Mouse (Mus musculus): ENCODE data around the gene Rcn3. TPM values are rescaled to one million over a fixed set of nuclear protein-coding genes. Genes with fewer than 3 reads are reported as not detected.

The Rcn3 gene
- polyA plus RNA-seq, 1 experiment from 2014 or later, result 215 TPM

GRCm38 (mm10) chr7:45053117-45053930 is 38.7 kb downstream of the Rcn3 start:
- WGBS, result 0% methylated on average over 38 of the region's 59 CpGs

GRCm38 (mm10) chr7:45052862-45053116 is 39.2 kb downstream of the Rcn3 start, which contains the start of gene Prr12:
Gene Prr12 (minus strand): TSS chr7:45052881.
- H3K4me2 ChIP-seq (ENCODE audit: low read length), result peak within 1 kb of the TSS; percentile 95
- peak within 1 kb of the TSS; percentile 69 for H3K4me3 ChIP-seq (replicated peaks; ENCODE audit: low read depth, low read length)
- WGBS, result 0% methylated on average over 10 of the region's 18 CpGs
- no peaks in the 10 kb centered on the region for H3K27me3 ChIP-seq (ENCODE audit: insufficient read depth, low read length)
- DNase-seq (ENCODE audit: low spot score) (no peak), ATAC-seq (replicated peaks; ENCODE audit: low FRiP score, low read depth) (no peak)
- peaks cover 21% of the 10 kb centered on the region for H3K36me3 ChIP-seq (ENCODE audit: insufficient read depth, low read length)
- H3K9me3 ChIP-seq (replicated peaks; ENCODE audit: low read length), result no peaks in the 10 kb centered on the region
- H3K9ac ChIP-seq (ENCODE audit: low read depth, low read length), result peak within 1 kb of the TSS; percentile 90
- H3K27ac ChIP-seq, result peak within 1 kb of the TSS; percentile 98
- no peak for TF ChIP-seq CTCF (IDR thresholded peaks at IDR 0.05; ENCODE audit: low read depth)
- H3K4me1 ChIP-seq (replicated peaks; ENCODE audit: insufficient read depth, low read length), result 0 out of 2 replicates have a peak, but pooled peaks cover 10% of the 10 kb centered on the region

More at GRCm38 (mm10) chr7:45053117-45053930, 38.7 kb downstream of the Rcn3 start:
- peak overlapping the region; percentile 90 for H3K9ac ChIP-seq (ENCODE audit: low read depth, low read length)
- peak overlapping the region; percentile 69 for H3K4me3 ChIP-seq (replicated peaks; ENCODE audit: low read depth, low read length)
- ATAC-seq (replicated peaks; ENCODE audit: low FRiP score, low read depth), result peak; percentile 26
- H3K27me3 ChIP-seq (ENCODE audit: insufficient read depth, low read length), result no peaks in the 10 kb centered on the region
- peak overlapping the region; percentile 95 for H3K4me2 ChIP-seq (ENCODE audit: low read length)
- H3K36me3 ChIP-seq (ENCODE audit: insufficient read depth, low read length), result peaks cover 15% of the 10 kb centered on the region
- peak; percentile 87 for DNase-seq (ENCODE audit: low spot score)
- H3K9me3 ChIP-seq (replicated peaks; ENCODE audit: low read length), result no peaks in the 10 kb centered on the region
- no peak for TF ChIP-seq CTCF (IDR thresholded peaks at IDR 0.05; ENCODE audit: low read depth)
- H3K4me1 ChIP-seq (replicated peaks; ENCODE audit: insufficient read depth, low read length), result 0 out of 2 replicates have a peak, but pooled peaks cover 10% of the 10 kb centered on the region
- H3K27ac ChIP-seq, result peak overlapping the region; percentile 98

GRCm38 (mm10) chr7:45052181-45052861 is 39.7 kb downstream of the Rcn3 start:
- under 1% methylated on average over 36 of the region's 38 CpGs for WGBS
- Histone ChIP-seq H3K4me3 (replicated peaks; ENCODE audit: low read depth, low read length) (peak overlapping the region; percentile 69), H3K27ac (peak overlapping the region; percentile 98), H3K36me3 (ENCODE audit: insufficient read depth, low read length) (peaks cover 25% of the 10 kb centered on the region), H3K4me1 (replicated peaks; ENCODE audit: insufficient read depth, low read length) (0 out of 2 replicates have a peak, but pooled peaks cover 10% of the 10 kb centered on the region), H3K4me2 (ENCODE audit: low read length) (peak overlapping the region; percentile 95), H3K27me3 (ENCODE audit: insufficient read depth, low read length) (no peaks in the 10 kb centered on the region), H3K9me3 (replicated peaks; ENCODE audit: low read length) (no peaks in the 10 kb centered on the region), H3K9ac (ENCODE audit: low read depth, low read length) (peak overlapping the region; percentile 90)
- TF ChIP-seq CTCF (IDR thresholded peaks at IDR 0.05; ENCODE audit: low read depth), result no peak
- peak; percentile 42 for DNase-seq (ENCODE audit: low spot score)
- no peak for ATAC-seq (replicated peaks; ENCODE audit: low FRiP score, low read depth)

- Histone ChIP-seq H3K36me3 (ENCODE audit: insufficient read depth, low read length) (peaks cover 33% of the 10 kb centered on the region), H3K4me2 (ENCODE audit: low read length) (peak overlapping the region; percentile 95), H3K27ac (peak overlapping the region; percentile 98), H3K9me3 (replicated peaks; ENCODE audit: low read length) (no peaks in the 10 kb centered on the region), H3K4me1 (replicated peaks; ENCODE audit: insufficient read depth, low read length) (0 out of 2 replicates have a peak, but pooled peaks cover 10% of the 10 kb centered on the region), H3K9ac (ENCODE audit: low read depth, low read length) (peak overlapping the region; percentile 90), H3K4me3 (replicated peaks; ENCODE audit: low read depth, low read length) (peak overlapping the region; percentile 69), H3K27me3 (ENCODE audit: insufficient read depth, low read length) (no peaks in the 10 kb centered on the region)
- WGBS, result 2% methylated on average over 13 of the region's 13 CpGs
- DNase-seq (ENCODE audit: low spot score) (no peak), ATAC-seq (replicated peaks; ENCODE audit: low FRiP score, low read depth) (no peak)
- no peak for TF ChIP-seq CTCF (IDR thresholded peaks at IDR 0.05; ENCODE audit: low read depth)
These were observed 40.4 kb downstream of the Rcn3 start for GRCm38 (mm10) chr7:45051601-45051974.

- Histone ChIP-seq H3K4me2 (ENCODE audit: low read length) (peak overlapping the region; percentile 95), H3K9ac (ENCODE audit: low read depth, low read length) (peak overlapping the region; percentile 90), H3K4me3 (replicated peaks; ENCODE audit: low read depth, low read length) (peak overlapping the region; percentile 69), H3K36me3 (ENCODE audit: insufficient read depth, low read length) (peaks cover 36% of the 10 kb centered on the region), H3K9me3 (replicated peaks; ENCODE audit: low read length) (no peaks in the 10 kb centered on the region), H3K27ac (peak overlapping the region; percentile 98; the same call in 1 of the 2 replicates), H3K27me3 (ENCODE audit: insufficient read depth, low read length) (no peaks in the 10 kb centered on the region), H3K4me1 (replicated peaks; ENCODE audit: insufficient read depth, low read length) (0 out of 2 replicates have a peak, but pooled peaks cover 10% of the 10 kb centered on the region)
- ATAC-seq (replicated peaks; ENCODE audit: low FRiP score, low read depth), result peak; percentile 41
- DNase-seq (ENCODE audit: low spot score), result peak; percentile 98
- no peak for TF ChIP-seq CTCF (IDR thresholded peaks at IDR 0.05; ENCODE audit: low read depth)
- WGBS, result 5% methylated on average over 15 of the region's 16 CpGs
These were observed 40.9 kb downstream of the Rcn3 start for GRCm38 (mm10) chr7:45050945-45051600.

Measured in kidney, postnatal 0 days (tissue).